Mouse (Mus musculus) WW6 (cell line): Measurements from ENCODE around the gene Atf7ip.
"Not testable (repeated sequence)": the region's sequence is repeated elsewhere in the genome, so short reads cannot be mapped to it uniquely, and the experiment has no call there.

Experiments
- DNase-seq: peaks from one replicate; pipeline ENCODE4 v3.0.0-alpha.2; 2013; ENCODE audit warnings: low read depth, low spot score

Gene Atf7ip

GRCm38 (mm10) chr6:136505867-136506266 lies at the start of gene Atf7ip:
Atf7ip (plus strand) TSS chr6:136506167.
- DNase-seq, result not testable (repeated sequence)

GRCm38 (mm10) chr6:136456302-136456701 lies 49.7 kb upstream of the Atf7ip start:
- no peak for DNase-seq

- DNase-seq, result no peak
Observed at GRCm38 (mm10) chr6:136459156-136459555, 46.8 kb upstream of the Atf7ip start.

DNA sequence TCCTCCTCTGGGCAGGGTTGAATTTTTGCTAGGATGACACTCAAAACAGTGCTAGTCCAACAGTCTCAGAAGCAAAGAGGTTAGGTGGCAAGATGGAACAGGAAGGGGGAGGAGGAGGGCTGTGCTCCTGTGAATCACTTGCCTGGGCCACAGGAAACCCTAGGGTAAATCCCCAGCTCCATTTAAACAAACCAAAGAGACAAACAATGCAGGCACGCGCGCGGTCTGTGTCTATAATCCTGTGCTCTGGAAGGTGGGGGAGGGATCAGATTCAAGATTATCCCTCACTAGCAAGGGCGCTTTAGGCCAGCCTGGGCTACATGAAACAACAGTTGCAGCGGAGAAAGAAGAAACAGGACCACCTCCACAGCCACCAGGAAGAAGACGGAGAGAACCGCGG lies 42.5 kb upstream of the Atf7ip start:
- DNase-seq, result no peak

DNA sequence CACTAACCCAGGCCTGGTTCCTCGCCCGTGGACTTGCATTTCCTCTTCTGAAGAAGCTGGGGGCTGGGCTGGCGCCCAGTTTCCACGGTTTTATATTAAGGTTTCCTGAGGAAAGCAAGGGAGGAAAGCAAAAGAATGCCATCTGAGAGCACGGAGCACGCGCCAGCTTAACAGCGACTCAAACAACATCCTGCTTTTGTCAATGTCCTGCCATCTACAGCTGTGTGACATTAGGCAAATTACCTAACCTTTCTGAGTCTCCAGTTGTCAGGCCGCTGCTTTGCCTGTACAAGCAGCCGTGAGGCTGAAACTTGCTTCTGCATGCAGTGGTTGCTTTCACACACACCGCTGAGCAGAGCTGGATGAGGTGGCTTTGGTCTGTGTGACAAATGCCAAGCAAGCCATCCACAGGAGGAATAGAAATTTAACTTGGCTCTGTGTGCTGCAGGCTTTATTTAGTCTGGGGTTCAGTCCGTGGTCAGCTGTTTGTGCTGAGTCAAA lies 41.8 kb upstream of the Atf7ip start:
- DNase-seq, result no peak

DNA sequence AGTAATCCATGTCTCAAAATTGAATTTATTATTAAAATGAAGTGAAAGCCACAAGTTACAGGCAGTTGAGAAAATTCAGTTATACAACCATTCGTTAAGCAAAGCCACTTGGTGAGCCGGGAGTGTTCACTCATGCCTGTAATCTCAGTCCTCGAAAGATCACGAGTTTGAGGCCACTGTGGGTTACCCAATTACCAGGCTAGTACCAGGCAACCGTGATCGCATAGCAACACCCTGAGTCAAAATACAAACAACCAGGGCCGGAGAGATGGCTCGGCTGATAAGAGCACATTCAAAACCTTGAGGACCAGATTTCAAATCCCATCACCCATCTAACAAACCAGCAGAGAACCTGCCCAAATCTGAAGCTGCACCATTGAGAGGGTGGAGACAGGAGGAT lies 40.9 kb upstream of the Atf7ip start:
- no peak for DNase-seq

DNA sequence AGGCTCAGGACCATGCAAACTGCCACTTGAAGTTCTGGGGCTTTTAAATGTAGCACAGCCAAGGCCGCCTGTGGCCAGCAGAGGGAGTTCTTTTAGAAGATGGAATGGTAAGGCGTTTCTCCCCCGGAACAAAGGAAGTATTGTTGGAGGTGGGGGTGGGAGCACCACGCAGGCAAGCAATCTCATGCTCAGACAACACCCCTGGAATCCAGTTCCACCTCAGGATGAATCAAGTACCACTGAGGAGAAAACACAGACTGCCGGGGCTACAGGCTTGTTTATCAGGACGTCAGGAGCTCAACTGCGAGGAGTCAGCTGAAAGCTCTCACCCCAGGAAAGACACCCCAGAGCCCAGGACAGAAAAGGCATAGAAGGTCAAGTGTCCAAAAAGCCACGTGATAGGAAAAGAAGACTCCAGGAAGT lies 40.0 kb upstream of the Atf7ip start:
- DNase-seq, result no peak

GRCm38 (mm10) chr6:136466956-136467750 lies 38.8 kb upstream of the Atf7ip start:
- no peak for DNase-seq

DNA sequence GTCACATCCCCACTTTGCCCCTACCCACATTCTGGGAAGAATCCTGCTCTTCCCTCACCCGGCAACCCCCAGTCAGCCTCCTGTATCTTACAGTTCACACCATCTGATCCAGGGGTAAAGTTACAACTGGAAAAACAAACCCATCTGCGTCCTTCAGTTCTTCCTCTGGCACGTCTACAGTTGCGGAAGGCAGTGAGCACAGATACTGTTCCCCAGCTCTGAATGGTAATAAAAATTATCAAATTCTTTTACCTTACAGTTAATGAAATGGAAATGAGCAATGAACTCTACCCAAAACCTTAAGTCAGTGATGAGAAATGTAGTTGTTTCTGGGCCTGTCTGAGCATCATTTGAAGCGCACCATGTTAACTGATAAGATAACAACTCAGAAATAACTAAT lies 38.1 kb upstream of the Atf7ip start:
- DNase-seq, result no peak

DNA sequence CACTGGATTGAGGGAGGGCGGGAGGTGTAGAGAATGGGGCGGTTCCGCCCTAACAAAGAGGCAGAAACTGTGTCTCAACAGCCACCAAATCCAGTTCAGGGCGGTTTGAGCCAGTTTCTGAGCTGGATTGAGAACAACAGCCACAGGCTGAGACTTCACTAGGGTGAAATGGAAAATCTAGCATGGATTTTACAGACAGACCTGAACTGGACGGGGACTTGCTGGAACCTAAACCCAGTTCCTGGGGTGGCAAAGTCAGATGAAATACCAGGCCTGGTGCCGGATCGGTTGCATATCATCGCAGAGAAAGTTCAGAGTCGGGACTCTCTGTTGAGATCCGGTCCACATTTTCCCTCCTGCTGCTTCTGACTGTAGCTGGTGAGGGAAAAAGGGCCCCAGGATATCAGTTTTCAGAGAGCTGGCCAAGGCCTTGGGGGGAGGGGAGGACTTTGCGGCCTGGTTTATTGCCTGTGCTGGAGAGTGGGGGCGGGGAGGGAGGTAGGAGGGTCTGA lies 37.5 kb upstream of the Atf7ip start:
- DNase-seq, result no peak

DNA sequence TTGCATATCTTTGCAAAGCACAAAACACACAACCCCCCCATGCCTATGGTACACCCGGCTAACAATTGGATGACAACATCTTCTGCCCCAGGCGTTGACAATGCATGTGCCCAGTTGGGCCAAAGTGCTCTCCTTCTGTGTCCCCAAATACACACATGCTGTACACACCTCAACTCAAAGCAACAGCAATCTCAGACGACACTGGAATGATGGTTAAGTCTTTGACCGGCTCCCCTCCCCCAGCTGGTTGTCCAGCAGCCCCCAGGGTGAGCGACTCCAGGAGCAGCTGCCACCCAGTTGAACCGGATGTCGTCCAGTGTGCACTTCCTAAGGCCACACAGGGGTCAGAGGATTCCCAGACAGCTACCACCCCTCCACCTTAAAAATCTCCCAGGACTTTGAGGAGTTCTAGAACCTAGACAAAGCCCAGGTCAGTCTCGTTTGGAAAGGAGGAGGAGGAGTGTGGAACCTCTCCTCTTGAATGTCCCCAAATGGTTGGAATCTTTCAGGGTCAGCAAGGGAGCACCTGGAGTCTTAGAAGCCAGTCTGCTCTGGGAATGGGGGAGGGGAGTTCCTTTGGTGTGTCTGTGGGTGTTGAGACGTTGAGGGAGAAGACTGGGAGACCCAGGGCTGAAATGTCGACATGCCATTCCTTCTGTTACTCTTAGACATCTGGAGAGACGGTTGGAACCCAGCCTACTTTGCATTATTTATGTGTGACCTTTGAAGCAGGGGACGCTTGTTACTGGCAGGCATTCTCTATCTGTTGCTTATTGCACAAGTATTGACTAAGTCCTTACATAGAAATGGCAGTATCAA lies 36.8 kb upstream of the Atf7ip start:
- no peak for DNase-seq

DNA sequence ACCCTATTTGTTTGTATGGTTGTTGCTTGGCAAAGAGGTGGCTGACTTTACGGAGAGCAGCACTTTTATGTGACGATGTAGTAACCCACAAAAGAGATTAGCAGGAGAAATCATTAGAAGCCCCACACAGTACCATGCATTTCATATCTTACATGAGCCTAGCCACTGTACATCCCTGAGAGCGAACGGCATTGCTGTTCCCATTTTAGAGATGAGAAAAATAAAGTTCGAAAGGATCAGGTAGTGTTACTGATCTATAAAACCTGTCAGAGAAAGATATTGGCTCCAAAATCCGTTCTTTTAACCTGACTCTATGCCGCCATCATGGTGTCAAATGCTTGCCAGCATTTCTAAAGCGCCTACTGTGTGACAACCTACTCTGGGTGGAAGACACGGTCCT lies 36.2 kb upstream of the Atf7ip start:
- DNase-seq, result no peak

DNA sequence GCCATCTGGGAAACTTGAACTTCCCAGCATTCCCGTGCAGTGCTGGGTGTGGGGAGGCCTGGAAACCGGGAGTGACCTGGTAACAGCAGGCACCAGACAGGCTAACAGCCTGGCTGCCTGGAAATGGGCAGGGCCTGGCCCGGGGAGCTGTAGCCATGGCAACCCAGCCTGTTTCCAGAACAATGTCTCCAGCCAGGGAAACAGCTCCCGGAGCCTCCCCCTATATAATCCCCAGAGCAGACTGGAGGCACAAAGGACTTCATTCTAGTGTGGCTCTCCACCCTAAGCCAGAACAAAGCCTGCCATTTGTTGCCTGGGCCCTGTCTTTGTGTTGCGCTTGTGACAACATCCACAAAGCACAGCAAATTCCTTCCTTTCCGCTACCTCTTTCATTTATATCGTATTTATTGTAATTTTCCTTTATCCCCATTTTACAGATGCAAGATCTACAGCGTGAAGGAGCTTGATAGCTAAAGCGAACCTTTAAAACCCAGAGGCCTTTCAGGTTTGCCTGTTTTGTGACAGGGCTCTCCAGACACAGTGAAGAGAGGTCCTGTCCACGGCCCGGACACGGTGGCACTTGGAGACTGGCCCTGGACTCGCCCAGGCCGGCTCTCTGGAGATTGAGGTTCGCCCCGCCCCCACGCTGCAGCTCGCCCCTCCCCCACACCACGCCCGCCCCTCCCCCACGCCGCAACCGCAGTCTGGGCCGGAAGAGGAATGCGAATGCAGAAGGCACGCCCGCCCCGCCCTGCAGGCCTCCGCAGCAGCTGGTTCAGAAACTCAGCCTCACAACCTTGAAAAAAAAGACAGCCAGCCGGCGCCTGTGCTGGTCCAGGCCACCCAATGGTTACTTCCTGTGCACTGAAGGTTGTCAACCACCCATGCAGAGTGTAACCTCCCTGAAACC lies 35.4 kb upstream of the Atf7ip start:
- DNase-seq, result peak; percentile 94

- no peak for DNase-seq
Observed at GRCm38 (mm10) chr6:136471601-136472000, 34.4 kb upstream of the Atf7ip start.

DNA sequence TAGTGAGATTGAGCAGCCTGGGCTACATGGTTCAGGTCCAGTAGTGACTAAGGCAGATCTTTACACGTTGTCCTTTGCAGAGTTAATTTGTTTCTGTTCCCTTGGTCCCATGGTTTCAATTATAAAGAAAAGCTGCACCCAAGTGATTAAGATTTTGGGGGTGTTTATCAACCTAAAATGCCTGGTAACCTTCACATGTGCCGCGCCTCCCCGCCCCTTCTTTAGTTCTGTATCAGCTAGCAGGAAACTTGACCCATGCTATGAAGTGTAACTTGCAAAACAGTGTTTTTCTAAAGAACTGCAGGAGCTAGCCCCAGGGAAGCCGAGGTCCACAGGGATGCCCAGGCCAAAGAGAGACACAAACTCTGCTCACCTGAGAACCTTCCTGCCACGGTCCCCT lies 33.2 kb upstream of the Atf7ip start:
- DNase-seq, result no peak

- no peak for DNase-seq
Observed at GRCm38 (mm10) chr6:136473472-136474129, 32.4 kb upstream of the Atf7ip start.

DNA sequence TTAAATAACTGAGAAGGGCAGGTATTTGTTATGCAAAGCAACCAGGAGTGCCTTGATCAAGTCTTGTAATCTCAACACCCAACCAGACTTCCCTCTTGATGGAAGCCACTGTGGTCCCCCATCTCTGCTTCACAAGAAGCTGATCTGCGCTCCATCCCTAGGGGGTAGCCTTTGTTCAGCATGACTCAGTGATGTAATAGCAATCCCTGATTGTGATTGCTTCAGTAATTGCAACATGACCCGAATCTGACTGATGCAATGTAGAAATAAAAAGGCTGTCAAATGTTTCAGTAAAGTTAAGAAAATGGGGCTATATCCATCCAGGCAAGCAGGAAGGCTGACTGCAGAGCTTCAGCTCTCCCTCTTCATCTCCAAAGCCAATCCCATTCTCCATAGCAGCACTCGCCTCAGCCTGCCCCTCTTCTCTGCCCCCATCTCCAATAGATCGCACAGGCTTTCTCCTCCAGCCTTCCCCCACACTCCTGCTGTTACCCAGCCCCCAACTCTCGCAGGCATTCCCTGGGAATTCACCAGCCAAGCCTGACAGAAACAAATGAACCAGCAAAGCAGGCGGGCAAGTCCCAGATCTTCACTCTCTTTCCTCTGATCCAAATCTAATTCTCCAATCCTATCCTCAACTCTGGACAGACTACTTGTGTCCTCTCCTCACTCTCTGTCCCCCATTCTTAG lies 30.7 kb upstream of the Atf7ip start:
- no peak for DNase-seq

GRCm38 (mm10) chr6:136477878-136478277 lies 28.1 kb upstream of the Atf7ip start:
- DNase-seq, result no peak

DNA sequence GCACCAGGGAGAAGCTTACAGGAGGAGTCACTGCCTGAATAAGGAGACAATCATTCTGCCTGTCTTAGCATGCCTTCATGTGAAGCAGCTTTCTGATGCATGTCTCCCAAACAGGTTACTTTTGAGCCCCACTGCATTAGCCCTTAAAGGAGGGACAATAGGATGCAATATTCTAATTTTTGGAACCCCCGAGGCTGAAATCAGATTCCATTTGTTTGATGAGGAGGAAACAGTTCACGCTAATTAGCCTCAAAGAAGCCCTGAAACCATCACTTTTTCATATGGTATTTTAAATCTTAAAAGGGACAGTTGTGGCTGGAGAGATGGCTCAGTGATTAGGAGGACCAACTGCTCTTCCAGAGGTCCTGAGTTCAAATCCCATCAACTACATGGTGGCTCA lies 22.4 kb upstream of the Atf7ip start:
- DNase-seq, result no peak

- DNase-seq, result no peak
Observed at GRCm38 (mm10) chr6:136484093-136484492, 21.9 kb upstream of the Atf7ip start.
